Mouse (Mus musculus): ENCODE results near the gene 4930558K02Rik. TPM values are rescaled to one million over a fixed set of nuclear protein-coding genes. Genes with fewer than 3 reads are reported as not detected.

The 4930558K02Rik gene
- total and polyA plus RNA-seq, 2 experiments from 2014 or later, result 0.25 TPM; not detected in 1

DNA sequence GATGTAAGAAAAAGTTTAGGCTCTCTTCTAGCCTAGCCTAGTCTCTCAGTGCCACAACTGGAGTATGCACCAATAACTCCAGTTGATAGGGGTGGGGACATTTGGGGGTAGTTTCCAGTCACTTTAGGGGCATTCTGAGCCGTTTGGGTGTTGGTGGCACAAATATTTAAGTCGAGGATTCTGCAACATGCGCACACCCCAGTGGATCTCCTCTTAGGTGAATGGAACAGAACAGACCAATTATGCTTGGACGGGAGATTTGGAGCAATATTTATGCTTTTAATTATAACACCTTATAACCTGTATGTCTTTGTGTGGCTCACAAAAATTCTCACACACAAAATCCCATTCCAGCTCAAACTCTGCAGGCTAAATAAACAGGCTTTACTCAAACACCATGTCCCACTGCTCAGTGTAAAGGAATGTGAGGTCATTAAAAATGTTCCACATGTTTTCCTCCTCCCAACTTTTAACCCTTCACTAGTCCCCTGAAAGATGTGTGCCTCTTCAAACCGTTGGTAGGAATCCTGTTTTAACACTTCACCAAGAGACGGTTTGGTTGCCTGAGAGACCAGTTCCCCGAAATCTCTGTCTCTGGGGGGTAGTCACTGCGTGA, 35.9 kb upstream of the 4930558K02Rik start:
- TF ChIP-seq CTCF (IDR thresholded peaks at IDR 0.05; ENCODE audit: low read depth), result no peak
- WGBS, result 62% methylated on average over 8 of the region's 8 CpGs
- no peaks in the 10 kb centered on the region for H3K9me3 ChIP-seq (ENCODE audit: low read length)
- H3K4me1 ChIP-seq (ENCODE audit: insufficient read depth), result no peaks in the 10 kb centered on the region
- H3K27me3 ChIP-seq (ENCODE audit: insufficient read depth, low read length), result no peaks in the 10 kb centered on the region
- H3K4me3 ChIP-seq (ENCODE audit: low read depth, low read length), result no peak overlapping the region
- H3K36me3 ChIP-seq (ENCODE audit: insufficient read depth), result no peaks in the 10 kb centered on the region
- DNase-seq (no peak), ATAC-seq (no peak)
- H3K9ac ChIP-seq, result no peak overlapping the region
- no peak overlapping the region for H3K4me2 ChIP-seq (ENCODE audit: low read depth)
- no peak overlapping the region for H3K27ac ChIP-seq (ENCODE audit: low read depth, low read length)

DNA sequence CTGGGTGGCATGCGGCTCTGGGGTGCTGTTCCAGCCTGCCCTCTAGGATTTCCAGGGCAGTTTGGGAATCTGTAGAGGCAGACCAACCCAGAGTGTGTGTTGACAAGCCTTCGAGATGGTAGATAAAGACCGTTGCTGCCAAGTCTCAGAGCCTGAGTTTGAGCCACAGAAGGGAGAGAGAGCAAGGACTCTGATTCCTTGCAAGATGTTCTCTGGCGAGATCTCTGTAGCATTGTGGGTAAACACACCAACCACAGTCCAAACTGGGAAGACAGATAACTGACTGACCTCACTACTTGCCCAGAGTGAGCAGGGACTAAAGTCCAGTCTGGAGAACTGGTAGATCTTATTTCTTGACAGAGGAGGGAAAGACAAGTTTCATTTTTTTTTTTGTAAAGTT, 34.1 kb upstream of the 4930558K02Rik start:
- Histone ChIP-seq H3K9me3 (ENCODE audit: low read length) (no peaks in the 10 kb centered on the region), H3K4me2 (ENCODE audit: low read depth) (no peak overlapping the region), H3K4me1 (ENCODE audit: insufficient read depth) (no peaks in the 10 kb centered on the region), H3K4me3 (ENCODE audit: low read depth, low read length) (no peak overlapping the region), H3K27me3 (ENCODE audit: insufficient read depth, low read length) (no peaks in the 10 kb centered on the region), H3K9ac (no peak overlapping the region), H3K36me3 (ENCODE audit: insufficient read depth) (no peaks in the 10 kb centered on the region), H3K27ac (ENCODE audit: low read depth, low read length) (no peak overlapping the region)
- no peak for TF ChIP-seq CTCF (IDR thresholded peaks at IDR 0.05; ENCODE audit: low read depth)
- WGBS, result 89% methylated on average over 4 of the region's 4 CpGs
- DNase-seq, result no peak
- no peak for ATAC-seq

GRCm38 (mm10) chr1:162011523-162012245, 32.2 kb upstream of the 4930558K02Rik start:
- no peak overlapping the region for H3K4me3 ChIP-seq (ENCODE audit: low read depth, low read length)
- H3K4me1 ChIP-seq (ENCODE audit: insufficient read depth), result no peaks in the 10 kb centered on the region
- H3K27me3 ChIP-seq (ENCODE audit: insufficient read depth, low read length), result no peaks in the 10 kb centered on the region
- H3K9me3 ChIP-seq (ENCODE audit: low read length), result no peaks in the 10 kb centered on the region
- no peaks in the 10 kb centered on the region for H3K36me3 ChIP-seq (ENCODE audit: insufficient read depth)
- no peak overlapping the region for H3K4me2 ChIP-seq (ENCODE audit: low read depth)
- DNase-seq (no peak), ATAC-seq (no peak)
- 79% methylated on average over 16 of the region's 16 CpGs for WGBS
- H3K27ac ChIP-seq (ENCODE audit: low read depth, low read length), result no peak overlapping the region
- no peak for TF ChIP-seq CTCF (IDR thresholded peaks at IDR 0.05; ENCODE audit: low read depth)
- no peak overlapping the region for H3K9ac ChIP-seq

GRCm38 (mm10) chr1:162009086-162009485, 29.6 kb upstream of the 4930558K02Rik start:
- H3K4me3 ChIP-seq (ENCODE audit: low read depth, low read length), result no peak overlapping the region
- no peaks in the 10 kb centered on the region for H3K4me1 ChIP-seq (ENCODE audit: insufficient read depth)
- H3K9me3 ChIP-seq (ENCODE audit: low read length), result no peaks in the 10 kb centered on the region
- H3K4me2 ChIP-seq (ENCODE audit: low read depth), result no peak overlapping the region
- 78% methylated on average over 8 of the region's 8 CpGs for WGBS
- ATAC-seq (no peak), DNase-seq (no peak)
- no peak overlapping the region for H3K27ac ChIP-seq (ENCODE audit: low read depth, low read length)
- TF ChIP-seq CTCF (IDR thresholded peaks at IDR 0.05; ENCODE audit: low read depth), result no peak
- no peaks in the 10 kb centered on the region for H3K27me3 ChIP-seq (ENCODE audit: insufficient read depth, low read length)
- H3K9ac ChIP-seq, result no peak overlapping the region
- no peaks in the 10 kb centered on the region for H3K36me3 ChIP-seq (ENCODE audit: insufficient read depth)

- 45% methylated on average over 8 of the region's 8 CpGs for WGBS
- ATAC-seq (0 out of 2 replicates have a peak, but pooled peaks have one; percentile 10), DNase-seq (no peak)
- Histone ChIP-seq H3K36me3 (ENCODE audit: insufficient read depth) (no peaks in the 10 kb centered on the region), H3K4me3 (ENCODE audit: low read depth, low read length) (no peak overlapping the region), H3K9me3 (ENCODE audit: low read length) (no peaks in the 10 kb centered on the region), H3K4me1 (ENCODE audit: insufficient read depth) (no peaks in the 10 kb centered on the region), H3K27ac (ENCODE audit: low read depth, low read length) (peak overlapping the region; percentile 15; the same call in 1 of the 2 replicates), H3K27me3 (ENCODE audit: insufficient read depth, low read length) (no peaks in the 10 kb centered on the region), H3K4me2 (ENCODE audit: low read depth) (no peak overlapping the region), H3K9ac (no peak overlapping the region)
- TF ChIP-seq CTCF (IDR thresholded peaks at IDR 0.05; ENCODE audit: low read depth), result no peak
These were observed 29.2 kb upstream of the 4930558K02Rik start for GRCm38 (mm10) chr1:162008631-162009067.

DNA sequence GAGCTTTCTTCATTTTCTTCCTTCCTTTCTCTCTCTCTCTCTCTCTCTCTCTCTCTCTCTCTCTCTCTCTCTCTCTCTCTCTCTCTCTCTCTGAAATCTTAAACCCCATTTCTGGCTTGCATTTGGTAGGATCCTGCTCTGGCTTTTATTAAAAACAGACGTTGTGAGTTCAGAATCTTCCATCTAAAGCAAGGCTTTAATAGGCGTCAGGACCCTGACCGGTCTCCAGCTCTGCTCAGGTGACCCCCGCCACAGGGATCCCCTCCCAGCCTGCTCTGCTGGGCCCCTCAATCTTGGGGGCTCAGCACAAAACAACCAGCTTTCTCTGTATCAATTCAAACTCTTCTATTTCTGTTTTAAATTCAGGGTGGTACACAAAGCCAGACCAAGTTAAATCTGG, 28.8 kb upstream of the 4930558K02Rik start:
- Histone ChIP-seq H3K4me2 (ENCODE audit: low read depth) (no peak overlapping the region), H3K4me1 (ENCODE audit: insufficient read depth) (no peaks in the 10 kb centered on the region), H3K27me3 (ENCODE audit: insufficient read depth, low read length) (no peaks in the 10 kb centered on the region), H3K9ac (no peak overlapping the region), H3K9me3 (ENCODE audit: low read length) (no peaks in the 10 kb centered on the region), H3K27ac (ENCODE audit: low read depth, low read length) (no peak overlapping the region), H3K4me3 (ENCODE audit: low read depth, low read length) (no peak overlapping the region), H3K36me3 (ENCODE audit: insufficient read depth) (no peaks in the 10 kb centered on the region)
- ATAC-seq (no peak), DNase-seq (no peak)
- no peak for TF ChIP-seq CTCF (IDR thresholded peaks at IDR 0.05; ENCODE audit: low read depth)
- WGBS, result 65% methylated on average over 4 of the region's 4 CpGs

DNA sequence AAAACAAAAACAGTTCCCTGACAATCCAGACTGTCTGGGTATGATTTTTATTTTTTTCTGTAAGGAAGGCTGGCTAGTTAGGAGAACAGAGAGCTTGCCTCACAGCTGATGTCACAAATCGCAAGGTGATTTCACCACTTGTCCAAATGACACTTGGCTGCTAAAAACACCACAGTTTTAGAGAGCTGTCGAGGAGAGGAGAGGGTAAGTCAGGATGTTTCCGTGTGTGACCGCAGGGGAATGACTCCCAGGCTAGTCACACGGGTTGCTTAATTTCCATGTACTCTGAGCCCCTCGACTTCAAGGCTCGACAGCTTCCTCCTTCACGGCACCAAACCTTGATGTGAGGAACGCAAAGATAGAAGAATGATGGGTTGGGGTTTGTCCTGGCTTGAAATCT, 26.7 kb upstream of the 4930558K02Rik start:
- DNase-seq (no peak), ATAC-seq (no peak)
- H3K4me3 ChIP-seq (ENCODE audit: low read depth, low read length), result no peak overlapping the region
- H3K9me3 ChIP-seq (ENCODE audit: low read length), result no peaks in the 10 kb centered on the region
- H3K27ac ChIP-seq (ENCODE audit: low read depth, low read length), result no peak overlapping the region
- H3K36me3 ChIP-seq (ENCODE audit: insufficient read depth), result no peaks in the 10 kb centered on the region
- no peaks in the 10 kb centered on the region for H3K4me1 ChIP-seq (ENCODE audit: insufficient read depth)
- 91% methylated on average over 9 of the region's 9 CpGs for WGBS
- H3K4me2 ChIP-seq (ENCODE audit: low read depth), result no peak overlapping the region
- H3K9ac ChIP-seq, result no peak overlapping the region
- no peaks in the 10 kb centered on the region for H3K27me3 ChIP-seq (ENCODE audit: insufficient read depth, low read length)
- no peak for TF ChIP-seq CTCF (IDR thresholded peaks at IDR 0.05; ENCODE audit: low read depth)

Measured in forebrain, postnatal 0 days (tissue).